Mouse (Mus musculus): Measurements from ENCODE around the gene Deup1. TPM values are rescaled to one million over a fixed set of nuclear protein-coding genes. Genes with fewer than 3 reads are reported as not detected.

The Deup1 gene
- polyA plus RNA-seq, 1 experiment from 2014 or later: 0.15 TPM

- H3K27me3 ChIP-seq: no peaks in the 10 kb centered on the region
- ATAC-seq (ENCODE audit: low FRiP score, low read depth): no peak
- H3K36me3 ChIP-seq: no peaks in the 10 kb centered on the region
- no peak overlapping the region for H3K4me2 ChIP-seq (replicated peaks)
- no peak overlapping the region for H3K9ac ChIP-seq
- no peaks in the 10 kb centered on the region for H3K9me3 ChIP-seq
- peaks cover 8% of the 10 kb centered on the region for H3K4me1 ChIP-seq
- no peak overlapping the region for H3K4me3 ChIP-seq
- WGBS: 64% methylated on average over 10 of the region's 10 CpGs
- H3K27ac ChIP-seq: no peak overlapping the region
Measured at GRCm38 (mm10) chr9:15619020-15619590, 8.6 kb downstream of the Deup1 start.

- H3K4me1 ChIP-seq: no peaks in the 10 kb centered on the region; the same call in 1 of the 2 replicates
- no peaks in the 10 kb centered on the region for H3K9me3 ChIP-seq
- no peak for ATAC-seq (ENCODE audit: low FRiP score, low read depth)
- 86% methylated on average over 7 of the region's 7 CpGs for WGBS
- H3K9ac ChIP-seq: no peak overlapping the region
- no peak overlapping the region for H3K4me3 ChIP-seq
- no peak overlapping the region for H3K27ac ChIP-seq
- H3K36me3 ChIP-seq: no peaks in the 10 kb centered on the region
- no peaks in the 10 kb centered on the region for H3K27me3 ChIP-seq
- H3K4me2 ChIP-seq (replicated peaks): no peak overlapping the region
Measured at GRCm38 (mm10) chr9:15617061-15617460, 10.7 kb downstream of the Deup1 start.

GRCm38 (mm10) chr9:15616471-15616870 is 11.3 kb downstream of the Deup1 start:
- ATAC-seq (ENCODE audit: low FRiP score, low read depth): no peak
- Histone ChIP-seq H3K9ac (no peak overlapping the region), H3K9me3 (no peaks in the 10 kb centered on the region), H3K36me3 (no peaks in the 10 kb centered on the region), H3K4me3 (no peak overlapping the region), H3K4me2 (replicated peaks) (no peak overlapping the region), H3K27me3 (no peaks in the 10 kb centered on the region), H3K4me1 (no peaks in the 10 kb centered on the region), H3K27ac (no peak overlapping the region)
- WGBS: 78% methylated on average over 6 of the region's 6 CpGs

DNA sequence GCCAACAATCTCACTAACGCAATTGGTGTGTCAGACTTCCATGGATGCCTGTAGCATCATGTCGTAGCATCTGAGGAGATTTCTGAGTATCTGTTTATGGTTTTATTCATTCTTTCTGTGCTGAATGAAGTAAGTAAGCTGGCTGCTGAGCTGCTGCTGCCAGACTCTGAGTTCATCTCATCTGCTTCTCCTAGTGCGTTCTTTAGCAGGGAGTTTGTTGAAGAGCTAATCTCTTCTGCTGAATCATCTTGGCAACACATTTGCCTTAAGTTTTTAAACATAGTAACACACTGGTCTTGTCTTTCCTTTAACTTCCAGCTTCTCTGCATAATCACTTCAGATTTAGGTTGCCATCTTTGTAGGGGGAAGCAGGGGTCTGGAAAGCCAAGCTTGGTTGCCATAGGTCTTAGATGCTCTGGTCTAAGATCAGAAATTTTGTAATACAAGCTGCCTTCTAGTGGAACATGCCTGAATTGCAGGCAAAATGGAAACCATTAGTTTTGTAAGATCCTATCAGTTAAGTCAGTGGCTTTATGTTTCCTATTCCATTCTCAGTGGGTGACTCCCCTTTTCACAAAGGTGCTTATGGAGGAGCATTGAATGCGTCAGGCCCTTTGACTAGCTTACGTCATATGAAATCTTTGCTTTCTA is 18.3 kb downstream of the Deup1 start:
- 94% methylated on average over 5 of the region's 5 CpGs for WGBS
- no peak overlapping the region for H3K9ac ChIP-seq
- no peak overlapping the region for H3K4me2 ChIP-seq (replicated peaks)
- no peaks in the 10 kb centered on the region for H3K27me3 ChIP-seq
- H3K9me3 ChIP-seq: 0 out of 2 replicates have a peak, but pooled peaks cover 7% of the 10 kb centered on the region
- no peak overlapping the region for H3K4me3 ChIP-seq
- H3K36me3 ChIP-seq: no peaks in the 10 kb centered on the region
- no peaks in the 10 kb centered on the region for H3K4me1 ChIP-seq
- no peak for ATAC-seq (ENCODE audit: low FRiP score, low read depth)
- no peak overlapping the region for H3K27ac ChIP-seq

DNA sequence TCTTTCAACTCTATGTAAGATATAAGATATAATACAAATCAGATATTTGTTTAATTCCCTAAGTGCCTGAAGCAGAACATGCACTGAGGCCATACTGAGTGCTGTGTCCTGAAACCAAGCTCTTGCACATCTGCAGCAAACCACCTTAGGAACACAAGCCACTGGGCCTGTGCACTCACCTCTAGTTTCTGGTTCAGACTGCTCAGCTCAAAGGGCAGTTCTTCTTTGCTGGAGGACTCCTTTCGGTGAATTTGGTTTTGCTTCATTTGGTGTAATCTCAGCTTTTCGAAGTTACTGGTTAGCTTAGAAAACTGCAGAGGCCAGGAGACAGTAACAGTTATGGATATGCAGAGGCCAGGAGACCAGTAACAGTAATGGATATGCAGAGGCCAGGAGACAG is 20.1 kb downstream of the Deup1 start:
- H3K27me3 ChIP-seq: no peaks in the 10 kb centered on the region
- no peaks in the 10 kb centered on the region for H3K36me3 ChIP-seq
- H3K4me1 ChIP-seq: no peaks in the 10 kb centered on the region
- H3K4me3 ChIP-seq: no peak overlapping the region
- WGBS: 88% methylated on average over 2 of the region's 2 CpGs
- 0 out of 2 replicates have a peak, but pooled peaks cover 7% of the 10 kb centered on the region for H3K9me3 ChIP-seq
- no peak overlapping the region for H3K9ac ChIP-seq
- no peak overlapping the region for H3K4me2 ChIP-seq (replicated peaks)
- no peak overlapping the region for H3K27ac ChIP-seq
- no peak for ATAC-seq (ENCODE audit: low FRiP score, low read depth)

DNA sequence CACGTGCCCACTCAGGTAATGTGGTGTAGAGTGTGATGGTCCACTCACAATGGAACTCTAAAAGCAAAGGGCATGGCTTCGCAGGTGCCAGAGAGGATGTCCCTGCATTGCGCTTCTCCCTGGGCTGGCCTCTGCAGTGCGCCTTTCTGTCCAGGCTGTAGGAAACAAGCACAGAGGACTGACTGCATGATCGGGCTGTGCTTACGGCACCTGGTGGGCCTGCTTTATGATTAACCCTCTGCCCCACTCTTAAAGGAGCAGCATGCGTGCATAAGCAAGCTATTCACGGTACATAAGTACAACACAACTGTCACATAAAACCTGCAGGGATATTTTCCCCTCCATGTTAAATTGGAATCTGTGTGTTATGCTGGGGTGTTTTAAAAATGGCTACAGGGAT is 24.6 kb downstream of the Deup1 start:
- Histone ChIP-seq H3K4me3 (no peak overlapping the region), H3K27me3 (no peaks in the 10 kb centered on the region), H3K9me3 (no peaks in the 10 kb centered on the region), H3K36me3 (no peaks in the 10 kb centered on the region), H3K9ac (no peak overlapping the region), H3K4me1 (no peaks in the 10 kb centered on the region), H3K27ac (no peak overlapping the region), H3K4me2 (replicated peaks) (no peak overlapping the region)
- 70% methylated on average over 8 of the region's 8 CpGs for WGBS
- ATAC-seq (ENCODE audit: low FRiP score, low read depth): no peak

DNA sequence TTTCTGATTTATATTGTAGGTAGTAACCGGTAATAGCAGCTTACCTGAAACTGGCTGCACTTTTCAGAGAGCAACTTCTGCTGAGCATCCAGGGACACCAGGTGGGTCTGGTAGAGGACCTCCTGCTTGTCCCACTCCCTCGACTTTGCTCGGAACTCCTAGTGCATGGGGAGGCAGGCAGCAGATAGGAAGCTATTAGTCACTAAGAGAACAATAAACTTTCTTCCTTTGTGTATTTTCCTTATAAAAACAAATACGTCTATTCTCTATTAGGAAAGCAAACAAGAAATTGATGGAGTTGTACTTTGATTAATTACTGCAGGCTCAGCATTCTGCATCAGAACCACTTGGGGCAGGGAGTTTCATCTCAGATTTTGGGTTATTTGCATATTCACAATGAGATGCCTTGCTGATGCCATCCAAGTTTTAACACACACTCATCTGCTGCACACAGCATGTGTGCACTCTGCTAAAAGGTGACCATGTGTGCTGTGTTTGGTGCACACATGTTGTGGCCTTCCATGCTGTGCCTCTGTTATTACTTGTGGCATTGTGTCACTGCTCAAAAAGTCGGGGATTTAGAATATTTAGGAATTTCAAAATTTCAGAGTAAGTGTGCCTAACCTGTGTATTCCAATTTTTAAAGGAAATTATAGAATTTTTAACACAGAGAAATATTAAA is 26.7 kb downstream of the Deup1 start:
- no peak overlapping the region for H3K9ac ChIP-seq
- no peaks in the 10 kb centered on the region for H3K36me3 ChIP-seq
- H3K4me2 ChIP-seq (replicated peaks): no peak overlapping the region
- ATAC-seq (ENCODE audit: low FRiP score, low read depth): no peak
- 66% methylated on average over 5 of the region's 5 CpGs for WGBS
- no peaks in the 10 kb centered on the region for H3K27me3 ChIP-seq
- H3K27ac ChIP-seq: no peak overlapping the region
- H3K4me3 ChIP-seq: no peak overlapping the region
- no peaks in the 10 kb centered on the region for H3K4me1 ChIP-seq
- H3K9me3 ChIP-seq: no peaks in the 10 kb centered on the region

DNA sequence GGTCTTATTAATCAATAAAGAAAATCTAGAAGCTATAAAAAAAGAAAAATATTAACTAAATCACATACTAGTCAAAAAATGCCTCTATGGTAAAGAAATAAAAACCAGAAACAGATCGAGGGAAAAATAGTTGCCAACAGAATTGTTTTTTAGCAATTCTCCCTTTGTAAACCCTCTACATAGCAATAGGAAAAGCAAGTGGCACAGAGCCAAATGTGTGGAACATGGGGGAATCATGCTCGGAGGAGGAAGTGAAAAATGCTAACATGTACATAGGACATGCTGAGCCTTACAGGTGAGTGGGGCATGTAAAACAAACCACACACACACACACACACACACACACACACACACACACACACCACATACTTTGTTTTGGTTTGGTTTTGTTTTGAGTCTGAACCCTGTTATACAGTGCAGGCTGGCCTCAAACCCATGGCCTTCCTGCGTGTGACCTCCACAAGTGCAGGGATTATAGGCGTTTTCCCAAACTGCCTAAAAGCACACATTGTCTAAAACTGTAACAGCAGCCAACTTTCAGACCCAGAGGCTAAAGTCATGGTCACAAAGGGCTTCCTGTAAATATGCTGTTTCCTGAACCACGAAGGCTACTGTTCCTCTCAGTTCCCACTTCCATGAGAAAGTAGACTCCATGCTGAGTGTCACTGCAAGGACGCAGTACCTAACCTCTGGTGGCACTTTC is 27.4 kb downstream of the Deup1 start:
- ATAC-seq (ENCODE audit: low FRiP score, low read depth): no peak
- Histone ChIP-seq H3K36me3 (no peaks in the 10 kb centered on the region), H3K9me3 (no peaks in the 10 kb centered on the region), H3K4me2 (replicated peaks) (no peak overlapping the region), H3K4me1 (no peaks in the 10 kb centered on the region), H3K4me3 (no peak overlapping the region), H3K9ac (no peak overlapping the region), H3K27me3 (no peaks in the 10 kb centered on the region), H3K27ac (no peak overlapping the region)
- 53% methylated on average over 6 of the region's 6 CpGs for WGBS

- no peak overlapping the region for H3K4me2 ChIP-seq (replicated peaks)
- H3K36me3 ChIP-seq: no peaks in the 10 kb centered on the region
- WGBS: 47% methylated on average over 4 of the region's 4 CpGs
- H3K9me3 ChIP-seq: no peaks in the 10 kb centered on the region
- no peaks in the 10 kb centered on the region for H3K27me3 ChIP-seq
- H3K27ac ChIP-seq: no peak overlapping the region
- no peak overlapping the region for H3K4me3 ChIP-seq
- no peak overlapping the region for H3K9ac ChIP-seq
- no peaks in the 10 kb centered on the region for H3K4me1 ChIP-seq
- ATAC-seq (ENCODE audit: low FRiP score, low read depth): no peak
Measured at GRCm38 (mm10) chr9:15596598-15596997, 31.1 kb downstream of the Deup1 start.

- ATAC-seq (ENCODE audit: low FRiP score, low read depth): no peak
- no peaks in the 10 kb centered on the region for H3K9me3 ChIP-seq
Measured at GRCm38 (mm10) chr9:15594148-15594547, 33.6 kb downstream of the Deup1 start.

DNA sequence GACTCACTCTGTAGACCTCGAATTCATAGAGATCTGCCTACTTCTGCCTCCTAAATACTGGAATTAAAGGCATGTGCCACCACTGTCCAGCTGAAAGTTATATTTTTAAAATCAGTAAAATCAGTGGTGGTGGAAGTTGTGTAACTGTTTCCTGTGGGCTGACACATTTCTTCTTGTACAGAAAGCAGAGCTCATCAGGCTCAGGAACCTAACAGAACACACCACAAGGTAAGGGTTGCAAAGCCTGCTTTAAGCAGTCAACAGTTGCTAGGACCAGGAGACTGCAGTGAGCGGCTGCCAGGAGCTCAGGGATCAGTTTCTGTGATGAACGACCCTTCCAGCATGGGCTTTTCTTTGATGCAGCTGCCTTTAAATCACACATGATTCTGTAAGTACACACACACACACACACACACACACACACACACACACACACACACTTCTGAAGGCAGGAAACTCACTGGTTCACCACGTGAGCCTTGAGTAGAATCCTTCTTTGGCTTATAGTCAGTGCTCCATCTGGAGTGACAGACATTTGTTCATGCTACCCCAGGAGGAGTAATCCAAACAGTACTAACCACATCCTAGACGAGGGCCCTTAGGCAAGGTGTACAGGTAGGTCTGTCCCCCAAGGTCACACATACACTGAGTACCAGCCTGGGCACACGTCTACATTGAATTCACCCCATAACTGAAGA is 40.4 kb downstream of the Deup1 start:
- peaks cover 8% of the 10 kb centered on the region for H3K4me1 ChIP-seq
- no peak overlapping the region for H3K27ac ChIP-seq
- no peak overlapping the region for H3K4me3 ChIP-seq
- WGBS: 46% methylated on average over 6 of the region's 6 CpGs
- H3K27me3 ChIP-seq: no peaks in the 10 kb centered on the region
- H3K9me3 ChIP-seq: no peaks in the 10 kb centered on the region
- H3K36me3 ChIP-seq: no peaks in the 10 kb centered on the region
- peak; percentile 13; the same call in 1 of the 2 replicates for ATAC-seq (ENCODE audit: low FRiP score, low read depth)
- no peak overlapping the region for H3K4me2 ChIP-seq (replicated peaks)
- no peak overlapping the region for H3K9ac ChIP-seq

More at GRCm38 (mm10) chr9:15594148-15594547, 33.6 kb downstream of the Deup1 start:
- Histone ChIP-seq H3K4me1 (no peaks in the 10 kb centered on the region), H3K9ac (no peak overlapping the region), H3K4me2 (replicated peaks) (no peak overlapping the region), H3K27ac (no peak overlapping the region), H3K4me3 (no peak overlapping the region), H3K27me3 (no peaks in the 10 kb centered on the region), H3K36me3 (no peaks in the 10 kb centered on the region)
- 84% methylated on average over 4 of the region's 4 CpGs for WGBS

GRCm38 (mm10) chr9:15585956-15586355 is 41.8 kb downstream of the Deup1 start:
- Histone ChIP-seq H3K27me3 (no peaks in the 10 kb centered on the region), H3K9me3 (no peaks in the 10 kb centered on the region), H3K36me3 (no peaks in the 10 kb centered on the region), H3K4me3 (no peak overlapping the region), H3K9ac (no peak overlapping the region), H3K27ac (no peak overlapping the region), H3K4me2 (replicated peaks) (no peak overlapping the region), H3K4me1 (peaks cover 9% of the 10 kb centered on the region)
- no peak for ATAC-seq (ENCODE audit: low FRiP score, low read depth)
- 95% methylated on average over 1 of the region's 1 CpGs for WGBS

Data from limb, embryonic 13.5 days (tissue).